Mouse (Mus musculus) lung, postnatal 10 days (tissue): ENCODE measurements around the gene Prss27.

ENCODE experiments used
- DNase-seq: peaks from one replicate; pipeline ENCODE4 v3.0.0; 2021

Gene Prss27

DNA sequence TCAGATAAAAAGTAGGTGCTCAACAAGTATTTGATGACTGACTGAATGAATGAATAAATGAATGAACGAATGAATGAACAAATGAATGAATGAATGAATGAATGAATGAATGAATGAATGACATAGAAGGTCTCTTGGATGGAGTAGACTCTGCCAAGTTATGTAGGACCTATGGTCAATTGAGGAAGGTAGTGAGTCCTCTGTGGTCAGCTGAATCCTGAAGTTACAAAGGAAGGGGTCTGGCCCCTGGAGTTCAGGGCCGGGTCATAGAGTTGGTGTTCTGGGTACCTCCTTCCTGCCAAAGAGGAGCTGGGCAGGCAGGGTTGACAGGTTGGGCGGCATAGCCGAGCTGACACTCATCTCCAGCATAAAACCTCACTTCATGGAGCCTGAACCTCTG lies at the start of gene Prss27:
Prss27 (plus strand) TSS at position 301 of the 400 bp plus-strand sequence.
- no peak for DNase-seq

DNA sequence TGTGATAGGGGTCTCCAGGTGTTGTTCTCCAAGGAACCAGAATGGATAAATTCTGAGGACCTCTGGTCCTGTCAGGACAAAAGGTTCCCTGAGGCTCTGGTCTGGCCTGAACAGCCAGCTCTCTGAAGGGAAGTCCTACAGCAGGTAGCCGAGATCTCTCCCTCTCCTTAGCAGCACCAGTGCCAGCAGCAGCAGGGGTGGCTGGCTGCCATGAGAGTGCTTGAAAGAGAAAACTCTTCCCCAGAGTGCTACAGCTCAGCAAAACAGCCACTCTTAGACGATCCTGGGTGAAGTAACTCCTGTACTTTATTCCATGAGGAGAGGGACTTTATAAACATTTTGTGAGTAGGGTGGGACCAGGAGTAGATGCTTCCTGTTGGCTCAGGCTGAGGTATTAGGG lies 48.1 kb upstream of the Prss27 start:
- DNase-seq = peak; percentile 57

GRCm38 (mm10) chr17:23992789-23993553 lies 45.0 kb upstream of the Prss27 start:
- DNase-seq = no peak

GRCm38 (mm10) chr17:23993559-23994428 lies 44.1 kb upstream of the Prss27 start:
- DNase-seq = peak; percentile 97

- DNase-seq = no peak
These were observed 43.3 kb upstream of the Prss27 start for GRCm38 (mm10) chr17:23994667-23995066.

DNA sequence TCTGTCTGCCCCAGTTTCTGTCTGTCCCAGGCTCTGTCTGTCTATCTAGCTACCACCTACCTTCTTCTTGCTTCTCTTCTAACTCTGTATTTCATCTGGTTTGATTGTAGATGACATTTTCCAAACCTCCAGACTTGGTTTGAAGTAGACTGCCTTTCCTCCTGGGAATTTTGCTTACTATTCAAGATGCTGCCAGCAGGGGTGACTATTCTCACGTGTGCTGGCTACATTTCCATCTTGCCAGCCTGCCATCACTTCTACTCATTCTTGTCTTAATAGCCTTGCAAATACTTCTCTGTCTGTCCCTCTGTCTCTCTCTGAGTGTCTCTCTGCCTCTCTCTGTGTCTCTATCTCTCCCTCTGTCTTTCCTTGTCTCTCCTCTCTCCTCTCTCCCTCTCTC lies 42.5 kb upstream of the Prss27 start:
- no peak for DNase-seq

- DNase-seq = no peak
These were observed 40.0 kb upstream of the Prss27 start, which contains the start of gene Prss22 for GRCm38 (mm10) chr17:23997901-23998300. Gene Prss22 (minus strand): TSS chr17:23998100.

DNA sequence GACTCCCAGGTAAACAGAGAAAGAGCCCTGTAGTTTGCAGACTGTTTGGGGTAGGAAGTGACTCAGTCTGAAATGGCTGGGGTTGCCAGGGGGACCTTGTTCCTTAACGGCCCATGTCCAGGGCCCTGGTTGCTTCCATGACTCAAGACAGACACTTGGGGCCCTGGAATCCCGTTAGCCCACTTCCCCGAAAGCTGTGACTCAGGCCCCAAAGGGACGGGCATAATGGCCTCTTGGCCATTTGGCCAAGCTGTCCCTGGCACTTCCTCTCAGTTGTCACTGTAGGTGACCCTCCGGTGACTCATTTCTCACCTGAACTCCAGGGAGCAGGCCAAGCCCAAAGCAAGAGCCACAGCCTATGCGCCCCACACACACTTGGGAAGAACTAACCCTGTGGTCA lies 39.6 kb upstream of the Prss27 start:
- no peak for DNase-seq

DNA sequence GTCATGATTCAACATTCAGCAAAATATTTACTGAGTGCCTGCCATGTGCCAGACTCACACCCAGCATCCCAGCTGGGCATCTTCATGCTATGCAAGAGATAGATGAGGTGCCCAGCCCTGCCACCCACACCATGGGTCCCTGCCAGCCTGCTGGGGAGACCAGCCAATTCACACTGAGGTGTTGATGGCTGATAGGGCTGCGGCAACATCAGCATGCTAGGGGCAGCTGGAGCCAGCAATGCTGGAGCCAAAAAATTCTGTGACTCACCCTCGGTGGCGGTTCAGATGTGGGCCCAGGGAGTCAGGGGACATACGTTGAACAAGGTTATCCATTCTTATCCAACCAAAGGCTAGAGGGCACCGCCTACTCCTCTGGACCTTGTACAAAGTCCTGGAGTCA lies 37.5 kb upstream of the Prss27 start:
- DNase-seq = peak; percentile 63

DNA sequence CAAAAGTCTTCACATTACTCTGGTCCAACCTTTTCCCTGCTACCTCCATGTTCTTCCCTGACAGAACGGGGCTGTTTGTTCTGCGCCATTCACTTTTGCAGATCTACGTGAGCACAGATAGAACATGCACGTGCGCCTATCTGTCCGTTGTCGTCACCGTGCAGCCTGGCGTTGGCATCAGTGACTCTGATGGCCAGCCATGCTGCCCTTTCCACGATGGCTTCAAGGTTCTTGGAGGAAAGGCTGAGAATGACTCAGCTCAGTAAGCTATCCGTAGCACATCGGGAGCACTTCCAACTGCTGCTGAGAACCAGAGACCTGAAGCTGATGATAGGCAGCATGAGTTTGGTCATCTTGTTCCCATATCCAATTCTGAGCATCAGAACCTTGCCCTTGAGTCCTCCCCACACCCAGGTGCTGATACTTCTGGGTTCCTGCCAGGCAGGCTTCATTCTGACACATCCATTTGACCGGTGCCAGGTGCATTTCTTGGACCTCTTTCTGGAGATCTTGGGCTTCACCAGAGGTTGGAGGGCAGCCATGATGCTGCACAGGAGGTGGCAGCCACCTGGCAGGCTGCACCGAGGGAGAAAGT lies 33.8 kb upstream of the Prss27 start:
- no peak for DNase-seq

DNA sequence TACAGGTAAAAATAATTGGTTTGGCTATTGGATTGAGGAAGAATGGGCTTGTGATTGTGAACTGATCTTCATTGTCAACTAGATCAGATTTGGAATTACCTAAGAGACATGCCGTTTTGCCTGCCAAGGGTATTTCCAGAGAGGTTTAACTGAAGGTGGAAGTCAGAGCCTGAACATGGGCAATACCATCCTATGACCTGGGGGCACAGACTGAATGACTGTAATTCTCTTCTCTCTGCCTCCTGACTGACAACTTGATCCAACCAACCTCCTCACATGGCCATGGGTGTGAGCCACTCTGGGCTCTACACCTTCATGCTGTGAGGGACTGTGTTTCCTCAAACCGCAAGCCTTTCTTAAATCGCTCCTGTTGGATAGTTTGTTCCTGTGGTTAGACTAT lies 32.9 kb upstream of the Prss27 start:
- no peak for DNase-seq

DNA sequence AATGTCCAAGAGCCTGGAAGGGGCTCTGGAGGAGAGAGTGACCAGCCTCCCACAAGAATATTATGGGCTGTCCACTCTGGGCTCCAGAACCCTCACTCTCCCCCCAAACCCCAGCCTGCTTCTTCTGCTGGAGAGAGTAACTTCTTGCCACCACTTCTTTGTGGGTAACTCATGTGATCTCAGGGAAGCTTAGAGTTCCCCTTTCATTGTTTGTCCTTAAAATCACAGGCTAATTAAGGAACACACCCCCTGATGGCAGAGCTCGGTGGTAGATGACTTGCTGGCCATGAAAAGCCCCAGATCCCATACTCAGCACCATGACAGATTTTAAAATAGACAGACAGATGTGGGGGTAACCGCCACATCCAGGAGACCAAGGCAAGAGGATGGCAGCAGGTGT lies 31.0 kb upstream of the Prss27 start:
- no peak for DNase-seq

- DNase-seq = peak; percentile 18
These were observed 30.6 kb upstream of the Prss27 start for GRCm38 (mm10) chr17:24007391-24007790.

- no peak for DNase-seq
These were observed 29.8 kb upstream of the Prss27 start for GRCm38 (mm10) chr17:24008105-24008504.

DNA sequence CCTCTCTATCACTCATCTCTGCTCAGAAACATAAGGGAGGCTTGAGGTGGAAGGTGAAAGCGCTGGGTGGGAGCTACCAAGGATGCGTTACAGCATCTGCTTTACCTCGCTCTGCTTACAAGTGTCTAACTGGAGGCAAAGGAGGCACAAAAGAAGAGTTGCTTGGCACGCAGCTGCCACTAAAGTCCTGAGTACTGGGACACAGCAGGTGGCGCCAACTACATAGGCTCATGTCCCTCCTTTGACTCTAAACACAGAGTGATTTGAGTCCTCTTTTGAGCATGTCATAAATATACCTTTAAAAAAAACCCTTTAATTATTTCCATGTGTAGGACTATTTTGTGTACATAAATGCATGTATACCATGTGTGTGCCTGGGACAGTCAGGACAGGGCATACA lies 28.3 kb upstream of the Prss27 start:
- DNase-seq = peak; percentile 41

- DNase-seq = no peak
These were observed 25.0 kb upstream of the Prss27 start for GRCm38 (mm10) chr17:24012921-24013320.

DNA sequence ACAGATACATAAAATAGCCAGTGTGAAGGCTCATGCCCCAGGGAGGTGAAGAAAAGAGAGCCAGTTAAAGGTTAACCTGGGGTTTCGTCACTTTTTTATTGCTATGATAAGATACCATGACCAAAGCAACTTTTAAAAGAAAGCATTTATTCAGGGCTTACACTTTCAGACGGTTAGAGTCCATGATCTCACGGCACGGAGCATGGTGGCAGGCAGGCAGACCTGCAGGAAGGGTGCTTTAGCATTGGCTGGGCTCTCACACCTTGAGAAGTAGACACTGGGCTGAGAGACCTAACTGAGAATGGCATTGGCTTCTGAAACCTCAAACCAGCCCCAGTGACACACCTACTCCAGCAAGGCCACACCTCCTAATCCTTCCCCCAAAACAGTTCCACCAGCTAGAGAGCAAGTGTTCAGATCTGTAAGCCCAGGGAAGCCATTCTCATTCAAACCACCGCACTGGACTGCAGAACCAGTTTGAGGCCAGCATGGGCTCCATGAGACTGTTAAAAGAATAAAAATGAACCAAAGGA lies 23.4 kb upstream of the Prss27 start:
- DNase-seq = no peak

DNA sequence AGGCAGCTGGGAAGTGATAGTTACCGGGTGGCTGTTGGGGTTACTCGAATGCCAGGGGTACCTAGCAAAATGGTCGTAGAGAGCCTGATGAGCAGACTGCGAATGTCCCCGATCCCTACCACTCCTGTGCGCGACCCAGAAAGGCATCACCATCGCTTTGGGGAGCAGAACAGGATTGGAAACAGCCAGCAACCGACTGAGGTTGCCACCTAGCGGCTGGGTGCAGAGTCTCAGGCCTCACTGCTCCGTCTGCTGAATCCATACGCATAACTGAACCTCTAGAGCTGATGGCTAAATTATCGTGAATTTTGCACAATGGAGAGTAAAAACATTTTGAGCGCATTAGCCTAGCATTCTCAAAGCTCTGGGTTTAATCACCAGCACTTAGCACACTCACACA lies 22.2 kb upstream of the Prss27 start:
- peak; percentile 37 for DNase-seq

GRCm38 (mm10) chr17:24020696-24021095 lies 17.2 kb upstream of the Prss27 start:
- DNase-seq = peak; percentile 86

GRCm38 (mm10) chr17:24021375-24022199 lies 16.4 kb upstream of the Prss27 start:
- peak; percentile 70 for DNase-seq

DNA sequence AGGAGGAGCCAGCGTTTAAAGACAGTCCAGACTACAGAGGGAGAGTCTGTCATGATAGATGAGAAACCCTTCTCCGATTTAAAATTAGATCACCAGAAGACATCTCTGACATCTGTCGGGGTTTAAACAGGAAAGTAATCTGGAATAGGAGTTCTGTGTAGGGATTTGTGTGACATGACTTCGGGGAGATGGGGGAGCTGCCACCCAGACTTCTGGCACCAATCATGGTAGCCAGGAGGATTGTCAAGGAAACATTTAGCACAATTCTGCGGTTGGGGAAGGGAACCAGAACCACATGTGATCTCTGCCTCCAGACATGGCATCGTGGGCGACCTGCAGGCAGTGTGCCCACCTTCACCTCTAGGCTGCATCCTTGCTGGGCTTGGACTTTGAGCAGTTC lies 8.5 kb upstream of the Prss27 start:
- no peak for DNase-seq

GRCm38 (mm10) chr17:24030551-24030950 lies 7.4 kb upstream of the Prss27 start:
- no peak for DNase-seq
